Mouse (Mus musculus) splenic B cell, adult 2 months (primary cell): ENCODE measurements around the gene AC170998.1.
"Not testable (repeated sequence)": the region's sequence is repeated elsewhere in the genome, so short reads cannot be mapped to it uniquely, and the experiment has no call there.

Experiments
- DNase-seq: peaks from one replicate; pipeline ENCODE4 v3.0.0-alpha.2; 2011; ENCODE audit warnings: low read depth, low spot score
- H3K27me3 ChIP-seq: 2 replicates; pipeline ENCODE4 v1.6.1; 2012; ENCODE audit warnings: mild to moderate bottlenecking, low read length, moderate library complexity, mixed read lengths; ENCODE audit not compliant: control insufficient read depth, poor library complexity, insufficient read depth, severe bottlenecking
- H3K36me3 ChIP-seq: 2 replicates; pipeline ENCODE4 v1.6.1; 2012; ENCODE audit warnings: mild to moderate bottlenecking, low read length, moderate library complexity, mixed read lengths; ENCODE audit not compliant: control insufficient read depth, poor library complexity, insufficient read depth, severe bottlenecking

The AC170998.1 gene

DNA sequence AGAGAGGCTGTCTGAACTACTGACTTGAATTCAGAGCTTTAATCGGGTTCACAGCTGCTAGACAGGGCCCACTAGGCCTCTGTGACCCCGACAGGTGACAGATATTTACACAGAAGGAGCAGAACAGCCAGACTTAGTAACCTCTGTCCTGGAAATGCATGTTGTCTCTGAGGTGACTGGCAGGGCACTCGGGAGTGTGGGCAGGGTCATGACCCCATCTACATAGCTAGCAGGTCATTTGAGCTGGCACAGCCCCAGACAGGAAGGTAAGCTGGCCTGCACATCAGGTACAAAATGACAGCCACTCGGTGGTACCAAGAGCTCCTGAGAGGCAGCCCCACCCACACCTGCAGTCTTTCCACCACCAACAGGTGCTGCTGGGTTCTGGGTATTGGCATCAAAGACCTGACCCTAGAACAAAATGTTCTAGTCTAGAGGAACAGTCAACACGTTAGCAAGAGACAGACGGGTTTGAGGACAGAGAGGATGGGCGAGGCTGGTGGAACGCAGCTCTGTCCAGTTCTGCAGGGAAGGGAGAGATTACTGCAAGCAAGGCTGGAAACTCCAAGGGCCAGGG lies 34.9 kb downstream of the AC170998.1 start:
- no peak for DNase-seq
- H3K27me3 ChIP-seq = no peaks in the 10 kb centered on the region
- H3K36me3 ChIP-seq = no peaks in the 10 kb centered on the region

DNA sequence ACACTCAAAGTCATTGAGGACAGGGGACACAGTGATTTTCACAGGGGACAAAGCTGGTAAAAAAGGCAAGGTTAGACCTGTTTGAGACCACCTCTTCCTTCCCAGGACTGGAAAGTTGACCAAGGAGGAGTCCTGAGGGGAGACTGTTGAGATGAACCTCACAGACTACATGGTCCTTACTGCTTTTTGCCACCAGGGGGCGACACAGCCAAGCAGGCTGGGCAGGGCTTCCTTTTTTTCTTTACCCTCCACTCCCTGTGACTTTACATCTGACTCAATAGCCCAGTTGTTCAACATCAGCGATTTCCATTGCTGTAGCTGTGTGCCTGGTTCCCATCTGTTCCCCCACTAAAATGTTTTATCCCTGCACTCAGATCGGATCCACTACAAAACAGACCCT lies 36.0 kb downstream of the AC170998.1 start:
- no peaks in the 10 kb centered on the region for H3K36me3 ChIP-seq
- no peaks in the 10 kb centered on the region for H3K27me3 ChIP-seq
- DNase-seq = peak; percentile 82

GRCm38 (mm10) chr17:28766203-28766602 lies 40.3 kb downstream of the AC170998.1 start:
- DNase-seq = no peak
- no peaks in the 10 kb centered on the region for H3K27me3 ChIP-seq
- H3K36me3 ChIP-seq = no peaks in the 10 kb centered on the region

- Histone ChIP-seq H3K27me3 (no peaks in the 10 kb centered on the region), H3K36me3 (no peaks in the 10 kb centered on the region)
- DNase-seq = no peak
Measured at GRCm38 (mm10) chr17:28766781-28767515, 41.1 kb downstream of the AC170998.1 start.

GRCm38 (mm10) chr17:28769121-28769874 lies 43.4 kb downstream of the AC170998.1 start, which contains the start of gene Mapk13:
Gene Mapk13, plus strand, starts transcription at chr17:28769297.
- DNase-seq = peak; percentile 11
- no peaks in the 10 kb centered on the region for H3K27me3 ChIP-seq
- H3K36me3 ChIP-seq = no peaks in the 10 kb centered on the region

DNA sequence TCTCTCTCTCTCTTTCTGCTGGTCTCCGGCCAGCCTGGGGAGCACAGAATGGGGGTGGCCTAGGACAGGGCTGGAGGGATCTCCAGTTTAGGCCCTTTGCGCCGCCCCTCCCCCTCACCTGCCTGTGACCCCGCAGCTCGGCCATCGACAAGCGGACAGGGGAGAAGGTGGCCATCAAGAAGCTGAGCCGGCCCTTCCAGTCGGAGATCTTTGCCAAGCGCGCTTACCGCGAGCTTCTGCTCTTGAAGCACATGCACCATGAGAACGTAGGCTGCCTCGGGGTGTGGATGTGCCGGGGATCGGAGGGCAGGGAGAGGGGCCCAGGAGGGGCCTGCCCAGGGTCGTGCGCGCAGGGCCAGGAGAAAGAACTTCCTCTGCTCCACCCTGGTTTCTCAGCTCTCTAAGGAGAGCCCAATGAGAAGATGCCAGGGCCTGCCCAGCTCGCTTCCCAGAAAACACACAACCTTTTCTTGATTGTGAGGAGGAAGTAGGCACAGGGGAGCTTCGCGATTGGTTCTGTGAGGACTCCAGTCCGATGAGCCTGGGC lies 44.1 kb downstream of the AC170998.1 start:
- DNase-seq = no peak
- no peaks in the 10 kb centered on the region for H3K36me3 ChIP-seq

DNA sequence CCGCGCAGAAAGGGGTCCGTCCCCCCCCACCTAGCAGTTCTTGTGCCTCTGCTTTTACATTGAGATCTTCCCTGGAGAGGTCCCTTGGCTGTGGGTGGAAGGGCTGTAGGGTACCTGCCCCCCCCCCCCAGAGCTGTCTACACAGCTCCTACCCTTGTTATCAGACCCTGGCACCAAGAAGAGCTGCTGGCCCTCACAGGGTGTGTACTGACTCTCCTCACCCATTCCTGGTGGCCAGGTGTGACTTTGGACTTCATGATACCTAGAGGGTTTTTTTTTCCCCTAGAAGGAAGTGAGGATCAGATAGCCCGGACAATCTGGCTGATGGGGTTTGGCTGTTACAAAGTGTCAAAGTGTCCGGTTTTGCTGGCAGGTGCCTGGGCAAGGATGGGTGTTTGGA lies 45.4 kb downstream of the AC170998.1 start:
- no peak for DNase-seq
- no peaks in the 10 kb centered on the region for H3K36me3 ChIP-seq

More for the DNA sequence above, 44.1 kb downstream of the AC170998.1 start:
- H3K27me3 ChIP-seq = no peaks in the 10 kb centered on the region

GRCm38 (mm10) chr17:28774303-28774702 lies 48.4 kb downstream of the AC170998.1 start:
- peak; percentile 17 for DNase-seq
- not testable (repeated sequence) for H3K27me3 ChIP-seq, H3K36me3 ChIP-seq

More for the DNA sequence above, 45.4 kb downstream of the AC170998.1 start:
- H3K27me3 ChIP-seq = no peaks in the 10 kb centered on the region

DNA sequence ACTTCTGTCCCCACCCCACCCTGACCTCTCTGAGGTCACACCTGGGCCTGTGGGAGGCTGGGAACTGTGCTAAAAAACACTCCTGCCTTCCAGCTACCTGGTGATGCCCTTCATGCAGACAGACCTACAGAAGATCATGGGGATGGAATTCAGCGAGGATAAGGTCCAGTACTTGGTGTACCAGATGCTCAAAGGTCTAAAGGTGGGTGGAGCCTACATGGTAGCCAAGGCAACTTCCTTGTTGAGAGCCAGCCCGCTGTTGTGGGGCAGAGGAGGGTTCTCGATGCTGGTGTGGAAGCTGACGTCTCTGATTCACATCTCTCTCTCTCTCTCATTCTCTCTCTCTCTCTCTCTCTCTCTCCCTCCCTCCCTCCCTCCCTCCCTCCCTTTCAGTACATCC lies 49.3 kb downstream of the AC170998.1 start:
- Histone ChIP-seq H3K36me3 (no peaks in the 10 kb centered on the region), H3K27me3 (no peaks in the 10 kb centered on the region)
- DNase-seq = no peak
